Mouse (Mus musculus) adrenal gland, postnatal 10 days (tissue): ENCODE results near the gene Snw1. TPM values are rescaled to one million over a fixed set of nuclear protein-coding genes. Genes with fewer than 3 reads are reported as not detected.

Experiments used
- DNase-seq: peaks from one replicate; pipeline ENCODE4 v3.0.0; 2021; ENCODE audit warnings: mixed read lengths
- microRNA-seq: library from miRNA; unstranded; fragments of <30 nt; microRNA quantifications from one replicate; pipeline ENCODE4 v1.2.0, GENCODE M21; 2021
- total RNA-seq, 2 experiments: library from RNA; stranded (reverse); gene quantifications; 2 replicates each; pipeline ENCODE4 v1.2.3; 2021

Gene Snw1
- total RNA-seq, 2 experiments from 2014 or later, result 58.2 to 61.2 TPM

GRCm38 (mm10) chr12:87423700-87424099 lies 48.4 kb downstream of the Snw1 start:
- no peak for DNase-seq

DNA sequence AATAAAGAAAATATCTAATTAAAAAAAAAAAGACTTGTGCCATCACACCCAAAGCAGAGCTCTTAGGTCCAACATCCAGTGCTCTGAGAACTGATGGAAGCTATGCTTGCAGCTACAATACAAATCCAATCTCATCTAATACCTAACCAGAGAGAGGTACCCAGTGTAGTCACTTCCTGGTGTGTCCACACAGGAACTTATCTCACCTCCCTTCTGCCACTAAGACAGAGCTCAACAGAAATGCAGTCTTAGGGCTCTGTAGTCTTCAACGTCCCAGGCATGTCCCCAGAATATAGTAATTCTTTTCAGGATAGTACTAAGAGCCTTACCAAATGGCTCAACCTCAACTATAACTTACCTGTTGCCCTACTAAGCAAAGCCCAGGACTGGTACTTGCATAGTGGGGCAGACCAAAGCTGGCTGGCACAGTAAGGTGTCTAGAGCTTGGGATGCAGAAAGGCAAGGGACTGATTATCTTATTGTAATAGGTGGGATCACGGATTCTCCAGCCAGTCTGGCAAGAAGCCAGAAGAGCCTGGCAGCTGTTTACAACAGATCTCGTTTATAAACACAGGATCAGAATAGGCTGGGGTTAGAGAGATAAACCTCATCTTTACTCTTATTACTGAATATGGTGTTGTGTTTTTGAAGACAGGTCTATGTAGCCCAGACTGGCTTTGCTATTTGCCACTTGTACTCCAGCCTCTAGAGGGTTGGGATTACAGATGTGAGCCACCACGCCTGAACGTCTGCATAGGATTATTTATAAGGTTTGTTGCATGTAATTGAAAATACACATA lies 50.2 kb downstream of the Snw1 start:
- no peak for DNase-seq

GRCm38 (mm10) chr12:87419974-87420485 lies 52.0 kb downstream of the Snw1 start:
- DNase-seq, result no peak

- DNase-seq, result no peak
These were observed 53.2 kb downstream of the Snw1 start for GRCm38 (mm10) chr12:87418921-87419320.

DNA sequence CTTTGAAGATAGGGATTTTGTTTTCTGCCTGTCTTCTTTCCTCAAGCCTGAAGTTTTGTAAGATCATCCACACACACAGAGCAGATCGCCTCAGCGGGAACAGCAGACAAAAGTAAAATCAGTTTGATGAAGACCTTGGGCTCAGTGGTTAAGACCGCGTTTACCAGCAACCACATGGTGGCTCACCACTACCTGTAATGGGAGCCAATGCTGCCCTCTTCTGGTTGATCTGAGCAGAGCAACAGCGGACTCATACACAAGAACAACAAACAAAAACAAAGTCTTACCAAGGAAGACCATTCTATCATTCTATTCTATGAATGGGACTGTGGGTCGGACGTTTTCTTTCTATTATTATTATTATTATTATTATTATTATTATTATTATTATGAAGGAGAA lies 55.4 kb downstream of the Snw1 start:
- DNase-seq, result peak; percentile 79

GRCm38 (mm10) chr12:87415358-87415757 lies 56.7 kb downstream of the Snw1 start:
- DNase-seq, result no peak

GRCm38 (mm10) chr12:87413179-87413790 lies 58.8 kb downstream of the Snw1 start:
- peak; percentile 85 for DNase-seq

DNA sequence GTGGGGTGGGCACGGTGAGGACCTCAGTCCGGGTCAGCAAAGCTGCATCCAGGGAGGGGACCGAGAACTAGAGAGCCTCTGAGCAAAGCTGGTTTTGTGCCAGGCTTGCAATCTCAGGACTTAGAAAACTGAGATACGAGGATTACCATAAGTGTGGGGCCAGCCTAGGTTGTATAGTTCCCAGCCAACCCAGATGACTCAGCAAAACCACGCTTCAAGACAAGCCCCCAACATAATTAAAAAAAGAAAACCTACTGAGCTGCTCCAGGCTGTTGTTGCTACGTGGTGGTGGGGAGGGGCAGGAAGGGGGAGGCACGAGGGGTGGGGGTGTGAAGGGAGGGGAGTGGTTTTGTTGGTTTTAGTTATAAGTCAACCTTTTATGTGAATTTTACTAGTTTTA lies 61.1 kb downstream of the Snw1 start:
- DNase-seq, result no peak

DNA sequence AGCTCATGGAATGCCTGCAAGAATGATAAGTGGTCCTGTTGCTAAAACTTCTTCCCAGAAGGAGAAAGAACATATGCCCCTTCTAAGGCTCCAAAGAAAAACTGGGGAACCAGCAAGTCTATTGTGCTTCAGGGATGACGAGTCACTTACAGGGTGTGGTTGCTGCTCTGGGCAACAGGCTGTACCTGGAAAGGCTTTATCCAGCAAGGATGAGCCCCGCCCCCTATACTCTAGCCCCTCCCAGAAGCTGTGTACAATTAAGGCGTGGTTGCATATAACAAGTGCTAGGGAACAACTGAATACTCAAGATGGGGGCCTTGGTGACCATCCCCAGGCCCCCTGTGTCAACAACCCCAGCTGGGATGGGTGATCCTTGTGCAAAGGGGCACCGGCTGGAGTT lies 63.0 kb downstream of the Snw1 start:
- no peak for DNase-seq

DNA sequence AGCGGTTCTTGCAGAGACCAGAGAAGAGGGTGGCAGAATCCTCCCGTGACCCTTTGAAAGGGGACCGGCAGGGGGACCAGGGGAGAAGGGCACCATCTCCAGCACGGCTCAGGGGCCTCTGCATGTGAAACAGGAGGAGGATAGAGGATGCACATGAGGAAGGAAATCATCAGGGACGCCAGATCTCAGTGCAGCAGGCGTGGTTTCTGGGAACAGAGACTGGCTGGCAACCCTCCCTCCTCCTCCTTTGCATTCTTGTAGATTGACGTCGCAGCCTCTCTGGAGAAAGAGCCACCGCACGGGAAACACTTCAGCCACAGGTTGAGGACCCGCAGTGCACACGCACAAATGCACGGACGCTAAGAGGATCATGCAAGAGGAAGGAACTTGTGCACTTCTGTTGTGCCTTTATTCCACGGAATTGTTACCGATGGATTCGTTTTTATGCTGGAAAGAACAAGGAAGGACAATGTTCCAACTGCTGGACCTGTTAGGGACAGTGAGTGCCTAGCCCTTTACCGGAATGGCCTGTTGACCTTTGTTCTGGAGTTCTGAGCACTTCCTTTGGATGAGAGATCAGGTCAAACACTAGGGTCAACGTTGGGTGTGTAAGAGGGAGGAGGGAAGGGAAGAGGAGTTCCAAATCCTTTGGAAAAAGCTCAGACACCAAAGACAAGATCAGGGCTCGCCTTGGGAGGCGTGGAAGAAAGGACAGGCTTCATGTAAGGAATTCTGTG lies 64.0 kb downstream of the Snw1 start:
- peak; percentile 68 for DNase-seq

DNA sequence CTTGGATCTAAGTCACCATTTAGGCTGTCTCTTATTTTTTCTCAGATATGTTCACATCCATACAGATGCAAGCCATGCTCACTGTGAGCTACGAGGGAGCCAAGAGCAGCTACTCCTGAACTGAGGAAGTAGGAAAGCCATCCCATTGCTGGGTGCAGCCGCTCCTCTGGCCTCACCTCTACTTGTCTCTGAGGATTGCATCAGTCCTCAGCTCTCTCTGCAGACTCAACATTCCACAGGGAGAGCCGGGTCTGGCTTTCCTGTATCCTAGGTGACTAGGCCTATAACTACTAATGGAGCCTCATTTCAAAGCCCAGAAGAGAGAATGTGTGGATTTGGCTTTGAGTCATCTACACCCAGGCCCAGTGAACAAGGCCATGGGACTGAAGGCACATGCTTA lies 66.4 kb downstream of the Snw1 start:
- DNase-seq, result no peak

DNA sequence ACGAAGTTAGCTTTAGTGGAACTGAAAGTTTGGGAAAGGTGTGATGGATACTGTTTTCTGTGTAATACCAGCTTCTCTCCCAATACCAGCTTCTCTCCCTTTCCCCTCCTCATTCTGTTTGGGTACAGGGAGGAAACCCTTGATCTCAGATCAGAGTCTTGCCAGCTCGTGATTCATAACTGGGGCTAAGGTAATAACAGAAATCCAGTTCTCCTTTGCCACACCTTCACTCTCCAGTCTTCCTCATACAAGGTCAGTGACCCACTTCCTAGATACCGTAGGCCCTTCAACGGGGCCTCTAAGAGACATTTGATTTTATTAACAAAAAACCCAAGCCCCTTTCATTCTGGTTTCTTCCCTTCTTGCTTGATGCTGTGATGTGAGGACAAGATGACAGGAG lies 66.9 kb downstream of the Snw1 start:
- no peak for DNase-seq

DNA sequence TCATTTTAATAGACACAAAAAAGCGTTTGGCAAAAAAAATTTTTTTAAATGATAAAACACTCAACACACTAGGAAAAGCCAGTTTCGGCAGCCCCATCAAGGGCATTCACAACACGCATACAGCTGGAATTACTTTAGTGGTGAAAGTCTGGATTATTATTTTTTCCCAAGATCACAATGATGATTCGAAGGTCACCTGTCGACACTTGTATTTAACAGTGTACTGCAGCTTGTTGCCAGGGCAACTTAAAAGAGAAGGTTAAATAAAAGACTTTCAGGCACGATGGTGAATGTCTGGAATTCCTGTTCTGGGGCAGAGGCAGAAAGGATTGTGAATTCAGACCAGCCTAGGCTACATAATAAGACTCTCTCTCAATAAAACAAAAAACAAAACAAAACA lies 70.2 kb downstream of the Snw1 start:
- DNase-seq, result no peak

- no peak for DNase-seq
These were observed 72.8 kb downstream of the Snw1 start for GRCm38 (mm10) chr12:87399119-87399819.

Small RNAs within 50 kb of the gene (microRNA-seq; reads per million reads assigned to microRNA genes)
- gene Mir3068, result 128 reads per million, percentile 48 among the genes with 10 or more reads in this experiment

Other genes with a start within 250 kb of the Snw1 start
- gene Noxred1, start 233.5 kb downstream of the Snw1 start, total RNA-seq, result under 1 TPM; 0.42 to 0.55 TPM
- 10 to 100 TPM; 34.2 to 40.2 TPM for gene Vipas39, start 206.0 kb downstream of the Snw1 start, total RNA-seq
- 100 to 1,000 TPM; 117 TPM for gene Ahsa1, start 205.8 kb downstream of the Snw1 start, total RNA-seq
- gene Ism2, start 172.6 kb downstream of the Snw1 start, total RNA-seq, result under 1 TPM; 0.18 to 0.55 TPM
- 100 to 1,000 TPM; 135 to 149 TPM for gene Sptlc2, start 83.9 kb downstream of the Snw1 start, total RNA-seq
- gene Slirp, start 28.4 kb downstream of the Snw1 start, total RNA-seq, result 100 to 1,000 TPM; 186 to 195 TPM
- 10 to 100 TPM; 23.9 to 24.3 TPM for gene Alkbh1, start 28.3 kb downstream of the Snw1 start, total RNA-seq
- not detected for gene Gm5788, start 22.4 kb upstream of the Snw1 start, total RNA-seq
- gene Gm8300, start 42.0 kb upstream of the Snw1 start, total RNA-seq, result not detected
- not detected for gene Oog1, start 130.4 kb upstream of the Snw1 start, total RNA-seq
- not detected for gene Gm4027, start 146.6 kb upstream of the Snw1 start, total RNA-seq
- not detected for gene Gm16381, start 172.3 kb upstream of the Snw1 start, total RNA-seq